Mouse (Mus musculus): ENCODE measurements at regions not wholly inside any gene's neighbourhood (a gene's known extent, or its start where the extent isn't known, plus 50 kb on each side); places are given as distances from the start of the nearest gene placed in this dataset.
A peak's percentile ranks its signal among the peaks of the same experiment; 100 is the strongest.

- peak; percentile 49 to 67 for DNase-seq (ENCODE audit: low spot score in 2 of 2)
Measured at GRCm38 (mm10) chr6:70714239-70714638, 77.8 kb downstream of the Rpia start.

GRCm38 (mm10) chr6:70713665-70714064, 78.4 kb downstream of the Rpia start:
- DNase-seq (ENCODE audit: low spot score in 2 of 2), result no peak

GRCm38 (mm10) chr6:70713118-70713517, 78.9 kb downstream of the Rpia start:
- DNase-seq (ENCODE audit: low spot score in 2 of 2), result no peak

GRCm38 (mm10) chr6:70709338-70710055, 82.5 kb downstream of the Rpia start:
- DNase-seq (ENCODE audit: low spot score in 2 of 2), result no peak

- DNase-seq (ENCODE audit: low spot score in 2 of 2), result no peak
Measured at GRCm38 (mm10) chr6:70695596-70695995, 96.4 kb downstream of the Rpia start.
